Mouse (Mus musculus) Patski (cell line): ENCODE measurements around the gene Zbtb20. TPM values are rescaled to one million over a fixed set of nuclear protein-coding genes. Genes with fewer than 3 reads are reported as not detected.

Experiments
- ATAC-seq: fragments of 100-300 bp; one replicate; pipeline ENCODE4 v1.8.0; 2021
- CTCF ChIA-PET: fragments of 350-600 bp; sonication (Branson Sonifier 250); formaldehyde crosslinking; loops from one replicate; lab custom pipeline; 2022; ENCODE audit warnings: inconsistent platforms; lab: Charles Lee
- POLR2A ChIA-PET: fragments of 350-600 bp; sonication (Branson Sonifier 250); formaldehyde crosslinking; loops from one replicate; lab custom pipeline; 2022; ENCODE audit warnings: antibody characterized with exemption, inconsistent platforms; lab: Charles Lee
- DNase-seq: peaks from one replicate; pipeline ENCODE4 v3.0.0-alpha.2; 2011; ENCODE audit warnings: low read depth, low spot score
- H3K27me3 ChIP-seq: fragments of 371-371 bp; one replicate; pipeline ENCODE4 v1.5.1; 2021
- CTCF ChIP-seq: fragments of 100-300 bp; IDR thresholded peaks from one replicate; pipeline ENCODE4 v1.5.1; 2021
- in situ Hi-C: fragments of 300-500 bp; cut with MboI; formaldehyde crosslinking; loops from 3 replicates; pipeline ENCODE4 v1.11.1; 2018; ENCODE audit warnings: low pct_unique_long_range_greater_than_20kb, mixed read lengths
- polyA plus RNA-seq: library from polyadenylated mRNA; unstranded; gene quantifications from one replicate; pipeline ENCODE4 v1.2.3, GENCODE M21; 2021

Zbtb20 gene
- polyA plus RNA-seq, 1 experiment from 2014 or later: 12.2 TPM

DNA sequence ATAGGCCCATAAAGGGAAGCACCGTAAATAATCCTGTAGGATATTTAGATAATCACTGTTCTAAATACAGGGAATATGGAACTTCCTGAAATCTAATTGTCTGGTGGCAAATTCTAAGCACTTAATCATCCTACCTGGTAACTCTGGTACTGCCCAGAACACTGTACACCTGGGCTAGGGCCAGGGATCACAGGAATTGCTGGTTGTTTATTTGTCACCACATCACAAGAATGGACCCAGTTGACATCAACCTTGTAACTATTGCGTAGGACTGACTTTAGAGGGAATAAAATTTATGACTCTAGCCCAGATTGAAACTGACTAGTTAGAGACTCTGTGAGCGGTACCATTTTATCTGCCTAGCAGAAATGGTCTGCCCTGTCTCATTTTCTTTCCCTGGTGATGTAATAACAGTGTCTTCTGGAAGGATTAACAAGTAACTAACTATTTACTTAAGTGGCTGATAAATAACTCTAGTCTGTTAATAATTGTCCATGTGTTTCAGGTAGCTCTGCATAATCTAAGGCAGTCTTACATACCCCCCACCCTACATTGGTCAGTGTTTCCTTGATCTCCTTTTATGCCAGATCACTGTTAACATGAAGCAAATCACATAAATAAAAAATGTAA is 194.1 kb downstream of the Zbtb20 start:
- TF ChIP-seq CTCF: no peak
- CTCF ChIA-PET: no interaction called here
- DNase-seq (no peak), ATAC-seq (peak; percentile 54)
- no peaks in the 10 kb centered on the region for H3K27me3 ChIP-seq
- POLR2A ChIA-PET: no interaction called here
- in situ Hi-C loops: no loop called here

DNA sequence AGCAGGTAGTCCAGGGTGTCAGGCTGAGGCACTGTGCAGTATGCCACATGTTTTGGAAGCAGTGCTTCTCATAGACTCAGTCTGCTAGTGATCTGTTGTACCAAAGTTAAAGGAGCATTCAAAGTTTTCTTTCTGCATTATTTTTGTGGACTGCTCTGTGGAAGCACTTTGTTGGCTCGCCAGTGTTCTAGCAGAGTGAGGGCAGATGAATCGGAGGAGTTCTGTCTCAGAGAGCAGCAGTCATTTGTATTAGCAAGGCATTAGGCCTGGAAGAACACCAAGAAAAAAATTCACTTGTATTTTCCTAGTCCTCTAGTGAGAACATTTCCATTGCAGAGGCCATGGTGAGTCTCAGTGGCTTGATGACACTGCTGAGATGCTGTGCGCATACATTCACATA is 196.2 kb downstream of the Zbtb20 start:
- ChIA-PET CTCF (no interaction called here), POLR2A (interaction anchor here (0.6 kb wide), 1 partner anchor 156 kb away, joined by 3 read pairs; no protein-coding TSS in a partner anchor)
- no peak for TF ChIP-seq CTCF
- no peak for DNase-seq
- H3K27me3 ChIP-seq: no peaks in the 10 kb centered on the region
- no peak for ATAC-seq
- in situ Hi-C loops: no loop called here

DNA sequence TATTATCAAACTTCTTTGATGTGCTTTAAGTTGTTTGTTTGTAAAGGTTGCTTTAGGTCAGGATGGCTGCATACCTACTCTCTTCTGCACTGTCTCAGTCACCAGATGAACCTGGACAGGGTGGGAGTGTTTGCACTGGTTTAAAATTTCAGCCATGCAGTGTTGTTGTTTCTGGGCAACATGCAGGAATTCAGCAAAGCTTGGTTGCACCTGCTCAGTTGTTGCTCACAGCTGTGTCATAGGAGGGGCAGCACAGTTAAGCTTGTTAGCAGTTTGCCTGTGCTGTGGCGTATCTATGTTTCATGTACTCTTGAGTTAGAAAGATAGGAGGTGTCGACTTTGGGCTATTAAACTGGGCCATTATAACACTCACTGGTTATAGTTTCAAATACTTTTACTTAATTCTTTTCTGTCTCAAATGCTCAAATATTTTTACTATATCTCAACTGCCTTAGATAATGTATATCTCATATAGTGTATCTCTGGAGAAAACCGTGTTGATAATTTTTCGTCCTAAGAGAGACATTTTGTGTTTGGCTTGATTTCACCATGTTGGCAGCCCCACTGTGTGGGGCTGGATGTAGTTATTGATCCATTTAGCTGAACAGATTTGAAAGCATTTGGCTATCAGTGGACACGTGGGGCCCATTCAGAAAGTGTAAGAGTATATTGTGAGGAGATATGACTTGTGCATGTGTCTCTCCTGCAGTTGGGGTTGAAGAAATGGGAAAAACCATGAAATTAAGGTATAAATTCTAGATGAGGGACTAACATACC is 197.3 kb downstream of the Zbtb20 start:
- ChIA-PET CTCF (no interaction called here), POLR2A (no interaction called here)
- DNase-seq (no peak), ATAC-seq (peak; percentile 62)
- H3K27me3 ChIP-seq: no peaks in the 10 kb centered on the region
- in situ Hi-C loops: no loop called here
- TF ChIP-seq CTCF: no peak

DNA sequence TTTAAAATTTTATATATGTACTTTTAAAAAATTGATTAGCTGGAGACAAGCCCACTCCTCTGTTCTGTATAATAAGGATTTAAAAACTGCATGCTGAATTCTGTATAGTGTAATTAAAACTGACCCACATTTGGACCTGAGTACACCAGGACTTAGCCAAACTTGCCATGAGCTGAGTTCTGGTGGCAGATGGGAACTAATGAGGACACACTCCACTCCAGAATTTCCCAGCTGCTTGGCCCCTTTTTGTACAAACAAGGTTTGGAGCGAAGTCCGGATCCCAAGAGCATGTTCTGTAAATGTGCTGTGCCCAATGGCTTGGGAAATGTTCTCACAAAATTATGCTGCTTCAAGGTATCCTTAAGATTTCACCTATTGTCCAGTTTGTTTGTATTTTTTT is 204.7 kb downstream of the Zbtb20 start:
- ATAC-seq (no peak), DNase-seq (no peak)
- ChIA-PET POLR2A (interaction anchor here (0.6 kb wide), 1 partner anchor 48 kb away, joined by 3 read pairs; no protein-coding TSS in a partner anchor), CTCF (interaction anchor here (0.6 to 1.2 kb wide), 2 partner anchors 14 to 22 kb away, joined by 3 read pairs; no protein-coding TSS in a partner anchor)
- H3K27me3 ChIP-seq: no peaks in the 10 kb centered on the region
- in situ Hi-C loops: no loop called here
- TF ChIP-seq CTCF: no peak

DNA sequence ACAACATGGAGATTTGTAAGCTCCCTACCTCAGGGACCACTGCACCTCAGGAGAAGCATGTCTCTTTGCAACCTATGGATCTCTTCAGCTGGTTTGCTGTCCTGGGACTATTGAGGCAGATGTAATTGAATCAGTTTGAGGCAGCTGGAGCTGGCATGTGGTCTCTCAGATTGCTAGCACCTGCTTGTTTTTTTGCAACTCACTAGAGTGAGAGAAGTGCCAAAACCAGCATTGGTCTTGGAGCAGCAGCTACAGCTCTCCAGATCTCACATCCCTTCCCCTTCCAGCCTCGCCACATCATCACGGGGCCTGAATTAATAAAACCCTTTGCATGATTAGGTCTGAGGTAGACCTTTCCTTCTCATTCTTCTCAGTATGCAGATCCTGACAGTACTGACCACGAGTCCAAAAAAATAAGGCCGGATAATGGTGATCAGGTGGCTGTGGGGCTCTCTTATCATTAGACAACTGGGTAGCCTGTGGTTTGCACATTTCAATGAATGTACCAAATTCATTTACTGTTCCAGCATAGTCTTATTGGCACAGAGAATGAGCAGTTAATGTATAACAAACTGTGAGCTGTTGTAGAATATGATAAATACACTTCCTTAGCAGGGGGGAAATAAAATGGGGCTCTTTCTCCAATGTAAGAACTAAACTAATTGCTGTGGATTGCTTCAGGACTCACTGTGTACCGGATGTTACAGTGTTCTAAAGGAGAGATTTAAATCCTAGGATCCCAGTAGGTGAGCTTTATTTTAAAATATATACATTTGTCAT is 205.4 kb downstream of the Zbtb20 start:
- ATAC-seq (peak; percentile 56), DNase-seq (no peak)
- in situ Hi-C loops: no loop called here
- TF ChIP-seq CTCF: no peak
- no peaks in the 10 kb centered on the region for H3K27me3 ChIP-seq
- POLR2A ChIA-PET: interaction anchor here (0.6 kb wide), 1 partner anchor 49 kb away, joined by 3 read pairs; no protein-coding TSS in a partner anchor
- CTCF ChIA-PET: interaction anchor here (0.6 kb wide), 1 partner anchor 13 kb away, joined by 3 read pairs; no protein-coding TSS in a partner anchor

DNA sequence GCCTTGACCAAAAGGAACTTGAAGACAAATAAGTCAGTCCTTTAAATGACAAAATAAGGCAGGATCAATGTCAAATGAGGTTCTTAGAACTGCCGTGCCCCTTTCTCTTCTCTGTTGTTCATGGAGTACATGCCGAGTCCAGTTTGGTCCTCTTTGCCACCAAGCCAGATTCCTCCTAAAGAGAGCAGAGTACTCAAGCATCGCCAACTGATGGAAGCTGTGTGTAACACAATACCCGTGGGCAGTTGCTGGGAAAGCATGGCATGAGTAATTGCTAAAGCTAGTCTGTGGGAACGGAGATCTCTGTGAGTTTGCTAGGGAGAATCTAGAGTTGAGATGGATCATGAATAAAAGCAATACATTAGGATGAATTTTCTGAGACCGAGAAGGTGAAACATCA is 206.3 kb downstream of the Zbtb20 start:
- in situ Hi-C loops: no loop called here
- ChIA-PET CTCF (no interaction called here), POLR2A (interaction anchor here (0.5 kb wide), 1 partner anchor 104 kb away, joined by 3 read pairs; no protein-coding TSS in a partner anchor)
- no peaks in the 10 kb centered on the region for H3K27me3 ChIP-seq
- TF ChIP-seq CTCF: no peak
- ATAC-seq (peak; percentile 89), DNase-seq (peak; percentile 35)

DNA sequence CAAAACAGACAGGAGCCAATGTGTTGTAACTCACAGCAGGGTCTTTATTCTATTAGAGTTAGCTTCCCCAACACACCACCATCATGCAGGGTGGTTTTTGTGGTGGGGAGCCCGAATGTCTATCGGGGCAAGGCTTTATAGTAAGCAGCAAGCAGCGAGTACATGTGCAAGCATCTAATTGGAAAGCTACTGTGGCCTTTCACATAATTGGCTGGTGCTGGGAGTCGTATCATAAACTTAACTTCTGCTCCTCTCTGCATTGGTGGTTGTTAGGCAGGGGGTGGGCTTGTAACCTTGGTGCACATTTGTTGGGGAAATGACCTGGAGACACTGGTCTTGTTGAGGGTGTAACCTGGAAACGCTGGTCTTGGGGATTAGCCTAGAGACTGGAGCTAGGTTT is 207.1 kb downstream of the Zbtb20 start:
- H3K27me3 ChIP-seq: no peaks in the 10 kb centered on the region
- CTCF ChIA-PET: no interaction called here
- ATAC-seq (no peak), DNase-seq (no peak)
- POLR2A ChIA-PET: no interaction called here
- no peak for TF ChIP-seq CTCF
- in situ Hi-C loops: no loop called here

DNA sequence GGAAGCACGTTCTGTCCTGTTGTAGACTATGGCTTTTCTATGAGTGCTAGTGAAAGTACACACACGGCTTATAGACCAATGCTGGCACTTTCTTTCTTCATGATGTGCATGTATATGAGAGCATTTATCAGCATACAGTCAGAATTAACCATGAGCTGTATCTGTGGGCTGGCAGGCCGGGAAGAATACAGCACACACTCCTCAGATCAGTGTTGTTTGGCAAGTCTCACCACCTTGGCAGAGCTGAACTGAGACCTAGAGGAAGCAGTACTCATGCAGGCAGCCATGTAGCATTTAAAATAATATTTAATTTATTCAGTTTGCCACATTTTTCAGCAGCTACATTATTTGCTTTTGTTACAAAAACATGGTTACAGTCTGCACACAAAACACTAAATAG is 214.5 kb downstream of the Zbtb20 start:
- ChIA-PET CTCF (interaction anchor here (1.1 to 1.3 kb wide), 2 partner anchors 9 to 11 kb away, joined by 3 to 4 read pairs; no protein-coding TSS in a partner anchor), POLR2A (no interaction called here)
- TF ChIP-seq CTCF: no peak
- DNase-seq (no peak), ATAC-seq (no peak)
- in situ Hi-C loops: no loop called here
- no peaks in the 10 kb centered on the region for H3K27me3 ChIP-seq

DNA sequence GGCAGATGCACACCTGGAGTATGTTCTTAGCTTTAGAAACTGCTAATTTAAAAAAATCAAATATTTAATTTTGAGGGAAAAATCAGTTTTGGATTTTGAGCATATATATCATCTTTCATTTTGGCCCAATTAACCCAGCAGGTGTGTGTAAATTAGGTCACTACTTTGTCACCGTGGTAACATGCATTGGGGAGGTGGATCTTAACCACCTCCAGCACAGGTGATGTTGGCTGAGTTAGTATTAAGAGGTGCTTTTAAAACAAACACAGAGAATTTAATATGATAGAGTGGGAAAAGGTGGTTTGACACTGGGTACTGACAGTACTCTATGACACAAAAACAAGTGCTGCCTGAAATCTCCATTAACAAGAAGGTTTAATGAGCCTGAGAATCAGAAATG is 218.5 kb downstream of the Zbtb20 start:
- POLR2A ChIA-PET: no interaction called here
- DNase-seq (no peak), ATAC-seq (no peak)
- in situ Hi-C loops: no loop called here
- CTCF ChIA-PET: interaction anchor here (1.0 kb wide), 1 partner anchor 14 kb away, joined by 3 read pairs; no protein-coding TSS in a partner anchor
- no peaks in the 10 kb centered on the region for H3K27me3 ChIP-seq
- no peak for TF ChIP-seq CTCF

DNA sequence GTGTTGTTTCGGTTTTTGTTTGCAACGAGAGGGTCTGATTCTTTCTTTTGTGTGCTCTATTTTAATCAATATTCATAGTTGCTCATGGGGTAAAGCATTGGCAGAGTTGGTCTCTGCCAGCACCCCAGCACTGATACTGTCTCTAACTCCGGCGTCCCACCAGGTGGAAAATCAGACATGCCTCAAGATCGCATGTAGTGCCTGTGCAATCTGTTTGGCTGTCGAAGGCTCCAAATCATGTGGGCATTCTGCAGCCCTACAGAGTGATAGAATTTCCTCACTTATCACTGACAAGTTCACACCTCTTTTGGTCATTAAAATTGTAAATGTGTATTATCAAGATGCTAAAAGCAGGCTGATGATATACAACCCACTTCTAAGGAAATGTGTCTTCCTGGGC is 219.1 kb downstream of the Zbtb20 start:
- no peak for TF ChIP-seq CTCF
- H3K27me3 ChIP-seq: no peaks in the 10 kb centered on the region
- ChIA-PET CTCF (no interaction called here), POLR2A (no interaction called here)
- no peak for DNase-seq
- ATAC-seq: no peak
- in situ Hi-C loops: no loop called here
